Mouse (Mus musculus) C2C12 (cell line): ENCODE results near the gene Kcnh1. TPM values are rescaled to one million over a fixed set of nuclear protein-coding genes. Genes with fewer than 3 reads are reported as not detected.

Experiments used
- H3K27me3 ChIP-seq: one replicate; pipeline ENCODE4 v1.6.1; 2011; ENCODE audit not compliant: control insufficient read depth, insufficient read depth, insufficient read length
- H3K36me3 ChIP-seq: one replicate; pipeline ENCODE4 v1.6.1; 2011; ENCODE audit not compliant: control insufficient read depth, insufficient read depth
- H3K4me3 ChIP-seq: one replicate; pipeline ENCODE4 v1.5.1; 2011; ENCODE audit warnings: mild to moderate bottlenecking, control low read depth; ENCODE audit not compliant: poor library complexity, insufficient read depth, severe bottlenecking
- H3K79me2 ChIP-seq: one replicate; pipeline ENCODE4 v1.6.1; 2011; ENCODE audit not compliant: control insufficient read depth, insufficient read depth
- H3K79me3 ChIP-seq: one replicate; pipeline ENCODE4 v1.6.1; 2011; ENCODE audit warnings: low read depth, control low read depth
- H3ac ChIP-seq: one replicate; pipeline ENCODE3; 2011; ENCODE audit warnings: low read depth; ENCODE audit not compliant: control insufficient read depth, insufficient read length
- CEBPB ChIP-seq: IDR thresholded peaks from one replicate; pipeline ENCODE4 v1.6.1; 2011; ENCODE audit warnings: low read depth, mild to moderate bottlenecking, control low read depth, moderate library complexity
- CTCF ChIP-seq: IDR thresholded peaks from one replicate; pipeline ENCODE4 v1.5.1; 2011; ENCODE audit not compliant: control insufficient read depth, insufficient read depth, insufficient read length
- FOSL1 ChIP-seq: IDR thresholded peaks from one replicate; pipeline ENCODE4 v1.8.0; 2011; ENCODE audit warnings: mild to moderate bottlenecking, low read length; ENCODE audit not compliant: poor library complexity, insufficient read depth, severe bottlenecking
- MAX ChIP-seq: IDR thresholded peaks from one replicate; pipeline ENCODE4 v1.6.1; 2011; ENCODE audit warnings: mild to moderate bottlenecking, control low read depth
- MYOD1 ChIP-seq: IDR thresholded peaks from one replicate; pipeline ENCODE4 v1.6.1; 2011; ENCODE audit warnings: low read depth; ENCODE audit not compliant: control insufficient read depth, insufficient read length
- MYOG ChIP-seq: IDR thresholded peaks from one replicate; pipeline ENCODE4 v1.6.1; 2011; ENCODE audit not compliant: control insufficient read depth, insufficient read length; ENCODE audit errors: extremely low read depth
- USF1 ChIP-seq: IDR thresholded peaks from one replicate; pipeline ENCODE4 v1.6.1; 2011; ENCODE audit warnings: low read depth, mild to moderate bottlenecking, control low read depth, moderate library complexity
- polyA plus RNA-seq: library from polyadenylated mRNA; unstranded; fragments of >200 nt; fragmentation: generic; extraction: Trizol; gene quantifications from one replicate; pipeline ENCODE4 v1.2.1, GENCODE M21; 2012; ENCODE audit warnings: missing spikeins

The Kcnh1 gene
- polyA plus RNA-seq, 1 experiment, result 0.04 TPM

GRCm38 (mm10) chr1:192327052-192327451 is 136.5 kb downstream of the Kcnh1 start:
- no peak overlapping the region for H3K4me3 ChIP-seq
- H3K79me2 ChIP-seq, result no peaks in the 10 kb centered on the region
- TF ChIP-seq CEBPB (no peak), MYOD1 (no peak), CTCF (no peak), MYOG (no peak), MAX (no peak), USF1 (no peak), FOSL1 (no peak)
- no peak overlapping the region for H3ac ChIP-seq
- H3K27me3 ChIP-seq, result no peaks in the 10 kb centered on the region
- H3K36me3 ChIP-seq, result no peaks in the 10 kb centered on the region
- no peaks in the 10 kb centered on the region for H3K79me3 ChIP-seq

GRCm38 (mm10) chr1:192331207-192331606 is 140.6 kb downstream of the Kcnh1 start:
- H3K27me3 ChIP-seq, result no peaks in the 10 kb centered on the region
- H3K79me3 ChIP-seq, result no peaks in the 10 kb centered on the region
- no peaks in the 10 kb centered on the region for H3K36me3 ChIP-seq
- no peak overlapping the region for H3ac ChIP-seq
- no peak overlapping the region for H3K4me3 ChIP-seq
- H3K79me2 ChIP-seq, result no peaks in the 10 kb centered on the region
- TF ChIP-seq CEBPB, result no peak
- no peak for TF ChIP-seq FOSL1
- no peak for TF ChIP-seq MYOG
- no peak for TF ChIP-seq MAX
- no peak for TF ChIP-seq USF1
- no peak for TF ChIP-seq CTCF
- TF ChIP-seq MYOD1, result no peak

- no peak overlapping the region for H3K4me3 ChIP-seq
- H3K36me3 ChIP-seq, result no peaks in the 10 kb centered on the region
- no peak for TF ChIP-seq CEBPB
- TF ChIP-seq MYOD1, result no peak
- TF ChIP-seq USF1, result no peak
- no peak for TF ChIP-seq CTCF
- TF ChIP-seq FOSL1, result no peak
- no peak overlapping the region for H3ac ChIP-seq
- no peaks in the 10 kb centered on the region for H3K79me2 ChIP-seq
- no peaks in the 10 kb centered on the region for H3K27me3 ChIP-seq
- H3K79me3 ChIP-seq, result no peaks in the 10 kb centered on the region
Measured at GRCm38 (mm10) chr1:192336029-192336428, 145.5 kb downstream of the Kcnh1 start.

GRCm38 (mm10) chr1:192339361-192340077 is 148.9 kb downstream of the Kcnh1 start:
- H3K79me2 ChIP-seq, result no peaks in the 10 kb centered on the region
- H3K27me3 ChIP-seq, result no peaks in the 10 kb centered on the region
- TF ChIP-seq MYOD1, result no peak
- no peak for TF ChIP-seq FOSL1
- no peak for TF ChIP-seq MAX
- TF ChIP-seq CTCF, result no peak
- TF ChIP-seq MYOG, result no peak
- TF ChIP-seq CEBPB, result no peak
- TF ChIP-seq USF1, result no peak
- H3K79me3 ChIP-seq, result no peaks in the 10 kb centered on the region
- no peak overlapping the region for H3K4me3 ChIP-seq
- H3K36me3 ChIP-seq, result no peaks in the 10 kb centered on the region
- no peak overlapping the region for H3ac ChIP-seq

GRCm38 (mm10) chr1:192341774-192342173 is 151.2 kb downstream of the Kcnh1 start:
- no peak overlapping the region for H3ac ChIP-seq
- no peaks in the 10 kb centered on the region for H3K36me3 ChIP-seq
- no peak overlapping the region for H3K4me3 ChIP-seq
- TF ChIP-seq USF1, result no peak
- no peak for TF ChIP-seq FOSL1
- TF ChIP-seq CEBPB, result no peak
- no peak for TF ChIP-seq MYOG
- no peak for TF ChIP-seq MAX
- no peak for TF ChIP-seq CTCF
- TF ChIP-seq MYOD1, result no peak
- no peaks in the 10 kb centered on the region for H3K79me2 ChIP-seq
- H3K27me3 ChIP-seq, result no peaks in the 10 kb centered on the region
- H3K79me3 ChIP-seq, result no peaks in the 10 kb centered on the region

- H3K79me3 ChIP-seq, result no peaks in the 10 kb centered on the region
Measured at GRCm38 (mm10) chr1:192343996-192344395, 153.4 kb downstream of the Kcnh1 start.

More at GRCm38 (mm10) chr1:192343996-192344395, 153.4 kb downstream of the Kcnh1 start:
- H3K36me3 ChIP-seq, result no peaks in the 10 kb centered on the region
- no peaks in the 10 kb centered on the region for H3K27me3 ChIP-seq
- no peak for TF ChIP-seq FOSL1
- no peak for TF ChIP-seq USF1
- no peak for TF ChIP-seq CTCF
- TF ChIP-seq MYOD1, result no peak
- no peak for TF ChIP-seq MAX
- TF ChIP-seq CEBPB, result no peak
- no peak for TF ChIP-seq MYOG
- no peaks in the 10 kb centered on the region for H3K79me2 ChIP-seq
- no peak overlapping the region for H3K4me3 ChIP-seq
- H3ac ChIP-seq, result no peak overlapping the region
